Mouse (Mus musculus) layer of hippocampus, adult 9-11 months (tissue): ENCODE measurements around the gene Akip1.

Experiments used
- DNase-seq: peaks from one replicate; pipeline ENCODE4 v3.0.0; 2022

Akip1 gene

GRCm38 (mm10) chr7:109707023-109707785 lies 3.7 kb downstream of the Akip1 start:
- DNase-seq, result peak; percentile 24

- DNase-seq, result peak; percentile 14
Observed at GRCm38 (mm10) chr7:109708961-109709382, 5.5 kb downstream of the Akip1 start.

GRCm38 (mm10) chr7:109710069-109710468 lies 6.6 kb downstream of the Akip1 start:
- DNase-seq, result no peak

GRCm38 (mm10) chr7:109712198-109712597 lies 8.7 kb downstream of the Akip1 start:
- no peak for DNase-seq

- DNase-seq, result no peak
Observed at GRCm38 (mm10) chr7:109713434-109713982, 10.0 kb downstream of the Akip1 start.

GRCm38 (mm10) chr7:109719286-109719685 lies 15.8 kb downstream of the Akip1 start:
- peak; percentile 21 for DNase-seq

GRCm38 (mm10) chr7:109722618-109723017 lies 19.1 kb downstream of the Akip1 start:
- no peak for DNase-seq

- no peak for DNase-seq
Observed at GRCm38 (mm10) chr7:109723114-109723513, 19.6 kb downstream of the Akip1 start.

GRCm38 (mm10) chr7:109723697-109724096 lies 20.2 kb downstream of the Akip1 start, which contains the start of gene BC051019:
Gene BC051019 (minus strand): TSS chr7:109723850.
- DNase-seq, result no peak

- no peak for DNase-seq
Observed at GRCm38 (mm10) chr7:109731626-109732025, 28.1 kb downstream of the Akip1 start, which contains the start of gene Ascl3. Gene Ascl3 (minus strand): TSS chr7:109731726.

GRCm38 (mm10) chr7:109734806-109735205 lies 31.3 kb downstream of the Akip1 start:
- no peak for DNase-seq

GRCm38 (mm10) chr7:109739822-109740370 lies 36.4 kb downstream of the Akip1 start:
- DNase-seq, result no peak

GRCm38 (mm10) chr7:109741060-109741459 lies 37.6 kb downstream of the Akip1 start:
- DNase-seq, result no peak

GRCm38 (mm10) chr7:109741703-109742102 lies 38.2 kb downstream of the Akip1 start:
- no peak for DNase-seq

- no peak for DNase-seq
Observed at GRCm38 (mm10) chr7:109747747-109748146, 44.3 kb downstream of the Akip1 start.

- DNase-seq, result no peak
Observed at GRCm38 (mm10) chr7:109751427-109752007, 48.0 kb downstream of the Akip1 start.

- DNase-seq, result peak; percentile 76
Observed at GRCm38 (mm10) chr7:109752008-109752925, 48.8 kb downstream of the Akip1 start, which contains the start of gene Tmem9b. Gene Tmem9b (minus strand): TSS chr7:109752875.

GRCm38 (mm10) chr7:109754034-109754433 lies 50.5 kb downstream of the Akip1 start:
- no peak for DNase-seq

- DNase-seq, result no peak
Observed at GRCm38 (mm10) chr7:109756291-109756690, 52.8 kb downstream of the Akip1 start.
